Mouse (Mus musculus): Measurements from ENCODE around the gene Col6a5.

The Col6a5 gene

DNA sequence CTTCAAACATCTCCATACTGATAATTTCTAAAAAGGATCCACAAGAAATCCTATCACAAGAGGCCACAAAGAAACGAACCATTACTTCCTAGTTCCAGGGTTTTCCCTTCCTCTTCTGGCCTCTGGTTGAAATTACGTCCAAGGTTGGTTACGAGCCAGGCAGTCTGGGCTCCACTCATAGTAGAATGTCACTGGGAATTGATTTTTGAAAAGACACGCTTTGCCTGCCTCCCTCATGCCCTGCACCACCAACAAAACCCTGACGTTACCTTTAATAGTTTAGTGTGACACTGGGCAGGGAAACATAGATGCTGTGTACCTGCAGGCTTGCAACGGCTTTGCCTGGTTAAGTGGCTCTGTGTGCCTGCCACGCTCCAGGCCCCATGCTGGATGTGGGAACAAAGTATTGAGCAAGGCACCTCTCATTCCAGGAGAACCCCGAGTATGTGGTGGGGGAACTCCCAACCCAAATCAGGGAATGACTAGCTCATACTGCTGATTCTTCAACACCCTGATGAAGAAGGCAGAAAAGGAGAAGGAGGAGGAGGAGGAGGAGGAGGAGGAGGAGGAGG is 133.3 kb downstream of the Col6a5 start:
- no peak for DNase-seq (ENCODE audit: low spot score in 2 of 2)

DNA sequence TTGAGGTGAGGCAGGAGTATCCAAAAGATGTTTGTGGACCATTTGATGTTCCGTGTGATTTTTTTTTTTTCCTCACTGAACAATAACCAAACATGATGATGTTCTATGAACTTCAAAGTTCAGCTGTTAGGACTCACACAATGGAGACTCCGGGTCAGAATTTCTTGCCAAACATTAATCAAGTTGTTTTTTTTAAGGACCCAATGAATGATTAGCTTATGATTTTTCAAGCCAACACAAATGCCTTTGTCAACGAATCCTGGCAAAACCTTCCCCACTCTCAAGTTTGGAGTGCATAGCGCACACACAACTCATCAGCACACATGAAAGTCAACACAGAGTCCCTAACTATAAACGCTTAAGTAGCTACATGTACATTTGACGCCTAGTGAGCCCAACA is 139.7 kb downstream of the Col6a5 start:
- DNase-seq (ENCODE audit: low spot score in 2 of 2), result no peak

DNA sequence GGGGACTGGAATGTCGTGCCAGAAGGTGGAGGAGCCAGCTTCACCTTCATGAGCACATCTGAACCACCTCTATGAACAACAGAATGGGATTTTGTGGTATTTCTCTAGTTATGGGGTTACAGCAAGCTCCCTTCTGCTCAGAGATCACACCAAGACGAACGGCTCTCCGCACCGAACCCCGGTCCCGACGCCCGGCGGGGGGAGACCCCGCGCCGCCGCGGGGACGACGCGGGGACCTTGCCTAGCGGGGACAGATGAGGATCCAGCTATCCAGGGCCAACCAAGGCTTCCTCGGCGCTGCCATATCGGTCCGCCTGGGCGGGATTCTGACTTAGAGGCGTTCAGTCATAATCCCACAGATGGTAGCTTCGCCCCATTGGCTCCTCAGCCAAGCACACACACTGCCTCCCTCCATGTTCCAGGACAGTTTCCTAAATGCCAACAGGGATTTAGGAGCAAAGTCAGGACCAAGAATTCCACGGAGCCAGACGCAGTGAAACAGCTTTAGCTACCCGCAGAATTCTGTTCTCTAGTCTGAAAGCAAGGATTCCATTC is 141.2 kb downstream of the Col6a5 start:
- DNase-seq (ENCODE audit: low spot score in 2 of 2), result no peak

DNA sequence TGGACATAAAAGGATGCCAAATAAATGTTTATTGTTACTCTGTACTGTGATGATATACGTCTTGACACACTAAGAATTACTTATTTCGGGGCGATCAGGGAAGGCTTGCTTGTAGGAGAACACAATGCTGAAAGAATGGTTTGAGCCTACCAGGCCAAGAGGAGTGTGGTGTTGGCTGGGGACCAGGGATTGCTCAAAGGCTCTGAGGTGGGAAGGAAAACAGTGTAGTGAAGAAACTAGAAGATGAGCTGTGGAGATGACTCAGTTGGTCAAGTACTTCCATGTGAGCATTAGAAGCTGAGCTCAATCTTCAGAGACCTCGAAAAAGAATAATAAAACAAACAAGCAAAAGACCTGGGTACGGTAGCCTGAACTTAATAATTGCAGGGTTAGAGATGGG is 146.0 kb downstream of the Col6a5 start:
- no peak for DNase-seq (ENCODE audit: low spot score in 2 of 2)

DNA sequence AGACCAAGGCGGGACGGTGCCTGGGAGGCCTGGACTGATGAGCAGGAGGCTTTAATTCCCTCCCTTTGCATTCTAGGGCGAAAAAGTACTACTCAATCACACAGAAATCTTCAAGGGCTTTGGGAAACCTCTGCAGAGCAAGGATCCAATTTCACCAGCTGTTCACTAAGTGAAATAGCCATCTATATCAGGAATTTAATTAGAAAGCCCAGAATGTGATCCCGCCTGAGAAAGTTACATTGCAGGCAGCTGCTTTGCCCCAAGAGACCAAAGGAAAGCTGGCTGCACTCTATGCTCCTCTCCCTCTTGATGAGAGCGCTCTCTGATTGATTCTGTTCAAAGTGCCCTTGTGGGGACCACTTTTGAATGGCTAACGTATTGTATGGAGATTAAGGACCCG is 149.0 kb downstream of the Col6a5 start:
- no peak for DNase-seq (ENCODE audit: low spot score in 2 of 2)

DNA sequence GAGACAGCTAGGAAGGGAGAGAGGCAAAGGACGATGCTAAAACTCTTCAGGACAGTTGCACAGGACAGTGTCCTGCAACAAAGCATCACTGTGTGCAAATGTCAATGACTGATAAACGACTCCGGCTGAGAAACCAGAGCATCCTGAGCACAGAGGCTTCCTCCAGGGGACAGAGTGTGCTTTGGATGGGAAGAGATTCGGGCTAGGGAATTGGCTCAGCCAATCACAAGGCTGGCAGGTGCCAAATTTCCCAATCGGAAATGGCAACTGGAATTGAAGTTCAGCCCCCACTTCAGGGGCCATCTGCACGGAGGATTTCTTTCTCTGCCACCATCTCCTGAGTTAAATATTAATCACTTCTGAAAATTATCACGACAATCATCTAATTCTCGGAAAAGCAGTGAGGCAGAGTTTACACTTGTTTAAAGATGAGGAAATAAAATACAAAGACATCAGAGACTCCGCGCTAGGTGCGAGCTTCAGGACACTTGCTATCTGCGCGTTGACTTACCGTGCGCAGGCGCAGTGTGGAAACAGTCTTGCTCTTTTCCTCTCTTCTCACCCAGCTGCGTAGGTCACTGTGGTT is 151.4 kb downstream of the Col6a5 start:
- DNase-seq (ENCODE audit: low spot score in 2 of 2), result no peak

All from frontal cortex, postnatal 10 days (tissue).